Mouse (Mus musculus) heart, embryonic 13.5 days (tissue): ENCODE measurements around the gene Dpf3. TPM values are rescaled to one million over a fixed set of nuclear protein-coding genes. Genes with fewer than 3 reads are reported as not detected.
A peak's percentile ranks its signal among the peaks of the same experiment; 100 is the strongest.

ENCODE experiments used
- ATAC-seq: fragments of 200-750 bp; cut with Nextera tagmentation; 2 replicates; pipeline ENCODE4 v1.8.0; 2017; ENCODE audit warnings: moderate TSS enrichment; ENCODE audit not compliant: insufficient number of reproducible peaks, low FRiP score, low TSS enrichment; ENCODE audit errors: extremely low read depth
- H3K27ac ChIP-seq: fragments of 300-500 bp; sonication (generic); replicated peaks from 2 replicates; pipeline ENCODE4 v1.5.1; 2015; ENCODE audit warnings: moderate library complexity, mild to moderate bottlenecking, inconsistent platforms
- H3K27me3 ChIP-seq: fragments of 300-500 bp; sonication (generic); replicated peaks from 2 replicates; pipeline ENCODE4 v1.6.1; 2015; ENCODE audit warnings: mild to moderate bottlenecking, inconsistent platforms
- H3K36me3 ChIP-seq: fragments of 300-500 bp; sonication (generic); 2 replicates; pipeline ENCODE4 v1.6.1; 2015; ENCODE audit warnings: mild to moderate bottlenecking, inconsistent platforms
- H3K4me1 ChIP-seq: fragments of 300-500 bp; sonication (generic); 2 replicates; pipeline ENCODE4 v1.6.1; 2015; ENCODE audit warnings: inconsistent platforms
- H3K4me2 ChIP-seq: fragments of 300-500 bp; sonication (generic); 2 replicates; pipeline ENCODE4 v1.6.1; 2015; ENCODE audit warnings: inconsistent platforms, mild to moderate bottlenecking, moderate library complexity
- H3K4me3 ChIP-seq: fragments of 300-500 bp; sonication (generic); 2 replicates; pipeline ENCODE4 v1.5.1; 2015; ENCODE audit warnings: moderate library complexity, mild to moderate bottlenecking, inconsistent platforms
- H3K9ac ChIP-seq: fragments of 300-500 bp; sonication (generic); 2 replicates; pipeline ENCODE4 v1.6.1; 2015; ENCODE audit warnings: inconsistent platforms, mild to moderate bottlenecking, moderate library complexity
- H3K9me3 ChIP-seq: fragments of 300-500 bp; sonication (generic); 2 replicates; pipeline ENCODE4 v1.6.1; 2016; ENCODE audit warnings: inconsistent platforms
- WGBS: fragments of 180-500 bp; shearing (Covaris S2); methylation state at CpG from one replicate; pipeline ENCODE4 v1.1.7; 2015; ENCODE audit warnings: mixed read lengths; 5-methylcytosine and 5-hydroxymethylcytosine counted together
- polyA plus RNA-seq: library from polyadenylated mRNA; unstranded; fragments of >200 nt; fragmentation: Nextera tagmentation; extraction: Ambion mirVana; gene quantifications from 2 replicates; pipeline ENCODE4 v1.2.1, GENCODE M21; 2015

Gene Dpf3
- polyA plus RNA-seq, 1 experiment from 2014 or later, result 18.8 TPM

GRCm38 (mm10) chr12:83523056-83523455, 35.5 kb upstream of the Dpf3 start:
- H3K9ac ChIP-seq, result no peak overlapping the region
- H3K4me1 ChIP-seq, result peaks cover 43% of the 10 kb centered on the region
- H3K27me3 ChIP-seq, result no peaks in the 10 kb centered on the region
- no peaks in the 10 kb centered on the region for H3K9me3 ChIP-seq
- peaks cover 4% of the 10 kb centered on the region; the same call in 1 of the 2 replicates for H3K36me3 ChIP-seq
- H3K4me3 ChIP-seq, result no peak overlapping the region
- no peak overlapping the region for H3K27ac ChIP-seq
- ATAC-seq, result no peak
- WGBS, result 88% methylated on average over 6 of the region's 6 CpGs
- H3K4me2 ChIP-seq, result no peak overlapping the region

DNA sequence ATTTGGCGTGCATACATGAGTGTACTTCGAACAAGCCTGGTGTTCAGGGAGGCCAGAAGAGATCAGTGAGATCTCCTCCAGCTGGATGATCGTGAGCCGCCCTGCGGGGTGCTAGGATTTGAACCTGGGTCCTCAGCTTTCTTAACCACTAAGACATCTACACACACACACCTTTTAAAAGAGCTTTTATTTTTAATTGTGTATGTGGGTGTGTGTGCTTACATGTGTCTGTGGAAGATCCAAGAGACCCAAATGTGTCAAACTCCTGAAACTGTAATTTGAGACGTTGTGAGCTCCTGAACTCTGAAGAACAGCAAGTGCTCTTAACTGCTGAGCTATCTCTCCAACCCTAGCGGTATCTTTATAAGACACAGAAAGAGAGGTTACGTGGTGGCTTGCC, 33.6 kb upstream of the Dpf3 start:
- Histone ChIP-seq H3K9ac (peak overlapping the region; percentile 83), H3K27ac (no peak overlapping the region), H3K4me2 (peak overlapping the region; percentile 74), H3K4me1 (peaks cover 36% of the 10 kb centered on the region), H3K9me3 (no peaks in the 10 kb centered on the region), H3K36me3 (no peaks in the 10 kb centered on the region), H3K27me3 (no peaks in the 10 kb centered on the region), H3K4me3 (peak overlapping the region; percentile 73)
- WGBS, result 31% methylated on average over 8 of the region's 8 CpGs
- no peak for ATAC-seq

- WGBS, result under 1% methylated on average over 32 of the region's 32 CpGs
- peak within 1 kb of the TSS; percentile 83 for H3K9ac ChIP-seq
- no peaks in the 10 kb centered on the region for H3K9me3 ChIP-seq
- no peaks in the 10 kb centered on the region for H3K27me3 ChIP-seq
- peak within 1 kb of the TSS; percentile 73 for H3K4me3 ChIP-seq
- H3K4me1 ChIP-seq, result peaks cover 29% of the 10 kb centered on the region
- H3K4me2 ChIP-seq, result peak within 1 kb of the TSS; percentile 74
- ATAC-seq, result peak; percentile 98
- no peaks in the 10 kb centered on the region for H3K36me3 ChIP-seq
- peak within 1 kb of the TSS; percentile 82 for H3K27ac ChIP-seq
Observed at GRCm38 (mm10) chr12:83520311-83520890, 32.9 kb upstream of the Dpf3 start, which contains the start of gene Dcaf4. Dcaf4 (plus strand) TSS chr12:83520466.

- Histone ChIP-seq H3K9me3 (no peaks in the 10 kb centered on the region), H3K4me2 (no peak overlapping the region), H3K27ac (no peak overlapping the region), H3K36me3 (no peaks in the 10 kb centered on the region), H3K4me3 (no peak overlapping the region), H3K9ac (no peak overlapping the region), H3K4me1 (peaks cover 21% of the 10 kb centered on the region), H3K27me3 (no peaks in the 10 kb centered on the region)
- 52% methylated on average over 3 of the region's 3 CpGs for WGBS
- no peak for ATAC-seq
Observed at GRCm38 (mm10) chr12:83517580-83517979, 30.1 kb upstream of the Dpf3 start.

DNA sequence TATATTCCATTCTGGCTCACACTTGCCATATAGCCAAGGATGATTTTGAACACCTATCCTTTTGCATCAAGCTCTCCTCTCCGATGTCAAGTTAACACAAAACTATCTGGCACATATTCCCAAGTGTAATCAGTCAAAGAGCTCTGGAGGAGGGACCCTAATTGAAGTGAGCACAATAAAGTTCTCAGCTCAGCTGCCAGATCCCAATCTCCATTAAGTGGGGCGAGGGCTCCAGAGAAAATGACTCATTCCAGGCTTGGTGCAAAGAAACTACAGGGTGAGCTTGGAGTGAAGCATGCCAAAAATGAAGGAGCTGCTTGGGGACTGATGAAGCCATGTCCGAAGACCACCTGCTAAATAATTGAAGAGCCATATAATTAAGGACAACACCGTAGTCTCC, 26.7 kb upstream of the Dpf3 start:
- Histone ChIP-seq H3K9me3 (no peaks in the 10 kb centered on the region), H3K4me3 (no peak overlapping the region), H3K27me3 (no peaks in the 10 kb centered on the region), H3K4me1 (peaks cover 13% of the 10 kb centered on the region), H3K4me2 (no peak overlapping the region), H3K27ac (no peak overlapping the region), H3K36me3 (no peaks in the 10 kb centered on the region), H3K9ac (no peak overlapping the region)
- 74% methylated on average over 4 of the region's 4 CpGs for WGBS
- no peak for ATAC-seq

- H3K27me3 ChIP-seq, result no peaks in the 10 kb centered on the region
- H3K27ac ChIP-seq, result no peak overlapping the region
- 15% methylated on average over 5 of the region's 5 CpGs for WGBS
- H3K4me3 ChIP-seq, result no peak overlapping the region
- peak overlapping the region; percentile 7; the same call in 1 of the 2 replicates for H3K4me2 ChIP-seq
- H3K36me3 ChIP-seq, result no peaks in the 10 kb centered on the region
- H3K9me3 ChIP-seq, result no peaks in the 10 kb centered on the region
- H3K4me1 ChIP-seq, result peaks cover 13% of the 10 kb centered on the region
- no peak for ATAC-seq
- no peak overlapping the region for H3K9ac ChIP-seq
Observed at GRCm38 (mm10) chr12:83513185-83513584, 25.7 kb upstream of the Dpf3 start.

DNA sequence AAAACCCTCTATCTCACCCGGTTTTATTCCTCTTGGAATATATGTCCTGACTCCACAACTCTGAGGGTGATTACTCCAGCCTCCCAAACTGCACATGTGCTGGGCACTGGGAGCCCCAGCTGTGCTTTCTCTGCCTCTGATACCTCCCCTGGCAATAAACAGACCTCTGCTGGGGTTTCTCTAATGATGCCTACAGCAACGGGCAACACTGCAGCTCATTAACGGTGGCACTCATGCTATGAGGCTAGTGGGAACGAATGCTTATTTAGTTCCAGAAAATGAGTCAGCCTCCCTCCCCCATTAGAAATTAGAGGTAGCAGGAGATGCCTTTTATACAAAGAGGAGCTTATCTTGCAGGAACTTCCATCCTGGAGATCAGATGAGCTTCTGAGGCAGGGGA, 25.3 kb upstream of the Dpf3 start:
- Histone ChIP-seq H3K4me2 (peak overlapping the region; percentile 7; the same call in 1 of the 2 replicates), H3K4me3 (no peak overlapping the region), H3K9ac (peak overlapping the region; percentile 40; the same call in 1 of the 2 replicates), H3K9me3 (no peaks in the 10 kb centered on the region), H3K36me3 (no peaks in the 10 kb centered on the region), H3K4me1 (peaks cover 13% of the 10 kb centered on the region), H3K27ac (no peak overlapping the region), H3K27me3 (no peaks in the 10 kb centered on the region)
- WGBS, result 28% methylated on average over 4 of the region's 4 CpGs
- ATAC-seq, result no peak

- WGBS, result 74% methylated on average over 5 of the region's 5 CpGs
- Histone ChIP-seq H3K9ac (no peak overlapping the region), H3K4me3 (no peak overlapping the region), H3K4me2 (no peak overlapping the region), H3K27me3 (no peaks in the 10 kb centered on the region), H3K4me1 (peaks cover 13% of the 10 kb centered on the region), H3K9me3 (no peaks in the 10 kb centered on the region), H3K27ac (no peak overlapping the region), H3K36me3 (no peaks in the 10 kb centered on the region)
- no peak for ATAC-seq
Observed at GRCm38 (mm10) chr12:83510586-83510985, 23.1 kb upstream of the Dpf3 start.

- H3K4me1 ChIP-seq, result no peaks in the 10 kb centered on the region
- H3K9ac ChIP-seq, result no peak overlapping the region
- WGBS, result 73% methylated on average over 10 of the region's 10 CpGs
- no peaks in the 10 kb centered on the region for H3K9me3 ChIP-seq
- H3K27ac ChIP-seq, result no peak overlapping the region
- no peaks in the 10 kb centered on the region for H3K36me3 ChIP-seq
- no peak overlapping the region for H3K4me2 ChIP-seq
- ATAC-seq, result no peak
- H3K4me3 ChIP-seq, result no peak overlapping the region
- H3K27me3 ChIP-seq, result no peaks in the 10 kb centered on the region
Observed at GRCm38 (mm10) chr12:83506543-83506942, 19.0 kb upstream of the Dpf3 start.

GRCm38 (mm10) chr12:83502190-83502589, 14.7 kb upstream of the Dpf3 start:
- ATAC-seq, result no peak

GRCm38 (mm10) chr12:83499256-83499655, 11.7 kb upstream of the Dpf3 start:
- 76% methylated on average over 5 of the region's 5 CpGs for WGBS
- H3K9ac ChIP-seq, result no peak overlapping the region

More at GRCm38 (mm10) chr12:83502190-83502589, 14.7 kb upstream of the Dpf3 start:
- WGBS, result 4% methylated on average over 9 of the region's 9 CpGs
- Histone ChIP-seq H3K9me3 (no peaks in the 10 kb centered on the region), H3K4me2 (peak overlapping the region; percentile 42), H3K4me1 (no peaks in the 10 kb centered on the region), H3K9ac (no peak overlapping the region), H3K27ac (no peak overlapping the region), H3K36me3 (no peaks in the 10 kb centered on the region), H3K27me3 (no peaks in the 10 kb centered on the region), H3K4me3 (no peak overlapping the region)

GRCm38 (mm10) chr12:83497959-83498358, 10.4 kb upstream of the Dpf3 start:
- Histone ChIP-seq H3K4me3 (no peak overlapping the region), H3K4me1 (peaks cover 1% of the 10 kb centered on the region), H3K36me3 (no peaks in the 10 kb centered on the region), H3K9me3 (no peaks in the 10 kb centered on the region), H3K27me3 (no peaks in the 10 kb centered on the region), H3K4me2 (no peak overlapping the region), H3K27ac (no peak overlapping the region), H3K9ac (no peak overlapping the region)
- ATAC-seq, result no peak
- 81% methylated on average over 3 of the region's 3 CpGs for WGBS

More at GRCm38 (mm10) chr12:83499256-83499655, 11.7 kb upstream of the Dpf3 start:
- no peak for ATAC-seq
- H3K4me1 ChIP-seq, result no peaks in the 10 kb centered on the region
- no peaks in the 10 kb centered on the region for H3K9me3 ChIP-seq
- no peaks in the 10 kb centered on the region for H3K36me3 ChIP-seq
- no peak overlapping the region for H3K4me2 ChIP-seq
- no peaks in the 10 kb centered on the region for H3K27me3 ChIP-seq
- no peak overlapping the region for H3K27ac ChIP-seq
- no peak overlapping the region for H3K4me3 ChIP-seq
